ENCODE assay signal across 28 mouse cellular contexts in genomic region chr15:25653680-25654079, GRCm38 (mm10). TPM values are rescaled to one million over a fixed set of nuclear protein-coding genes. Genes with fewer than 3 reads are reported as not detected.
DNase-seq lines count a peak whose midpoint lies in the region; ATAC-seq and TF ChIP-seq lines count a peak whose summit lies in the region.
"Had no signal": no experiment of that assay in that cellular context is flagged by ENCODE, and none has a peak within 500 bp of the region (broad histone marks: within the 10 kb centered on the region; RNA-seq: fewer than 3 reads in every experiment).

No protein-coding gene starts in this region.

- no peaks in the 10 kb centered on the region for H3K27me3 ChIP-seq in intestine, postnatal 0 days (replicated peaks; ENCODE audit: control insufficient read depth, insufficient read depth, low read length)
- no peaks in the 10 kb centered on the region for H3K27me3 ChIP-seq in intestine, embryonic 16.5 days (replicated peaks; ENCODE audit: control insufficient read depth, insufficient read depth, low read length)
- no peaks in the 10 kb centered on the region for H3K27me3 ChIP-seq in limb, embryonic 12.5 days
- H3K27me3 ChIP-seq in myocyte (ENCODE audit: control insufficient read depth, insufficient read depth, insufficient read length): no peaks in the 10 kb centered on the region
- H3K27me3 ChIP-seq: embryonic facial prominence, embryonic 12.5 days; embryonic facial prominence, embryonic 15.5 days; hindbrain, embryonic 12.5 days; hindbrain, embryonic 15.5 days had no signal

- peaks cover 100% of the 10 kb centered on the region for H3K79me2 ChIP-seq in myocyte (ENCODE audit: control insufficient read depth, insufficient read depth)

- H3K36me3 ChIP-seq in intestine, postnatal 0 days (ENCODE audit: control insufficient read depth, insufficient read depth): peaks cover 5% of the 10 kb centered on the region; the same call in 1 of the 2 replicates
- no peaks in the 10 kb centered on the region for H3K36me3 ChIP-seq in intestine, embryonic 16.5 days (ENCODE audit: control insufficient read depth, insufficient read depth, low read length)
- peaks cover 8% of the 10 kb centered on the region; the same call in 1 of the 2 replicates for H3K36me3 ChIP-seq in limb, embryonic 12.5 days
- H3K36me3 ChIP-seq in myocyte (ENCODE audit: control insufficient read depth, insufficient read depth): peaks cover 9% of the 10 kb centered on the region
- H3K36me3 ChIP-seq: embryonic facial prominence, embryonic 15.5 days; forebrain, embryonic 12.5 days; forebrain, embryonic 15.5 days; heart, embryonic 13.5 days; hindbrain, embryonic 12.5 days; hindbrain, embryonic 15.5 days had no signal

- no peak overlapping the region for H3ac ChIP-seq in myocyte (ENCODE audit: control insufficient read depth, insufficient read length)

- H3K9ac ChIP-seq in intestine, postnatal 0 days (ENCODE audit: low read depth, low read length): no peak overlapping the region
- H3K9ac ChIP-seq in intestine, embryonic 16.5 days (ENCODE audit: low read depth, low read length): no peak overlapping the region
- peak overlapping the region; percentile 27; the same call in 1 of the 2 replicates for H3K9ac ChIP-seq in limb, embryonic 12.5 days (replicated peaks)
- H3K9ac ChIP-seq: embryonic facial prominence, embryonic 12.5 days; embryonic facial prominence, embryonic 15.5 days; forebrain, embryonic 12.5 days; forebrain, embryonic 15.5 days; heart, embryonic 13.5 days; hindbrain, embryonic 12.5 days; hindbrain, embryonic 15.5 days had no signal

- 59% methylated on average over 5 of the region's 5 CpGs for WGBS in intestine, postnatal 0 days
- 68% methylated on average over 5 of the region's 5 CpGs for WGBS in intestine, embryonic 16.5 days
- 32% methylated on average over 5 of the region's 5 CpGs for WGBS in limb, embryonic 12.5 days

- H3K4me3 ChIP-seq in intestine, postnatal 0 days (ENCODE audit: low read depth, low read length): no peak overlapping the region
- no peak overlapping the region for H3K4me3 ChIP-seq in intestine, embryonic 16.5 days (ENCODE audit: low read length)
- no peak overlapping the region for H3K4me3 ChIP-seq in limb, embryonic 12.5 days (replicated peaks)
- no peak overlapping the region for H3K4me3 ChIP-seq in myocyte
- H3K4me3 ChIP-seq: embryonic facial prominence, embryonic 12.5 days; embryonic facial prominence, embryonic 15.5 days; erythroblast, embryonic 14.5 days; forebrain, embryonic 12.5 days; forebrain, embryonic 15.5 days; heart, adult 2 months; heart, embryonic 10.5 days; heart, embryonic 13.5 days; hindbrain, embryonic 12.5 days; hindbrain, embryonic 15.5 days had no signal

- no peaks in the 10 kb centered on the region for H3K9me3 ChIP-seq in intestine, postnatal 0 days (ENCODE audit: control insufficient read depth)
- no peaks in the 10 kb centered on the region for H3K9me3 ChIP-seq in intestine, embryonic 16.5 days (ENCODE audit: control insufficient read depth, low read length)
- no peaks in the 10 kb centered on the region for H3K9me3 ChIP-seq in limb, embryonic 12.5 days
- H3K9me3 ChIP-seq: embryonic facial prominence, embryonic 12.5 days; embryonic facial prominence, embryonic 15.5 days; forebrain, embryonic 12.5 days; forebrain, embryonic 15.5 days; heart, embryonic 10.5 days; heart, embryonic 13.5 days; hindbrain, embryonic 12.5 days; hindbrain, embryonic 15.5 days had no signal

- ATAC-seq in intestine, postnatal 0 days: no peak
- ATAC-seq in intestine, embryonic 16.5 days: no peak
- ATAC-seq in limb, embryonic 12.5 days (ENCODE audit: insufficient number of reproducible peaks, insufficient read depth, low FRiP score, low TSS enrichment, low read depth): peak; percentile 60; the same call in 1 of the 2 replicates
- ATAC-seq in megakaryocyte progenitor cell, adult 5-6 weeks (replicated peaks; ENCODE audit: poor library complexity): no peak
- ATAC-seq: forebrain, embryonic 15.5 days had no signal

- 0 out of 2 replicates have a peak, but pooled peaks cover 2% of the 10 kb centered on the region for H3K4me1 ChIP-seq in intestine, postnatal 0 days (replicated peaks; ENCODE audit: control insufficient read depth, insufficient read depth, low read length)
- peaks cover 38% of the 10 kb centered on the region for H3K4me1 ChIP-seq in intestine, embryonic 16.5 days (ENCODE audit: control insufficient read depth, insufficient read depth, low read length)
- peaks cover 78% of the 10 kb centered on the region for H3K4me1 ChIP-seq in limb, embryonic 12.5 days (replicated peaks)
- H3K4me1 ChIP-seq: forebrain, embryonic 15.5 days; hindbrain, embryonic 15.5 days had no signal

- TF ChIP-seq CTCF in intestine, postnatal 0 days (IDR thresholded peaks at IDR 0.05; ENCODE audit: low read depth): no peak

- DNase-seq in forelimb bud, embryonic 11.5 days (ENCODE audit: low read depth, low spot score): peak; percentile 67
- no peak for DNase-seq in cerebellum, postnatal 10 days
- no peak for DNase-seq in urinary bladder, postnatal 10 days (ENCODE audit: low spot score)
- DNase-seq: adrenal gland, adult 2 months; adrenal gland, postnatal 25 days; cerebellum, adult 11-12 months; cerebellum, adult 8-10 months; cerebellum, postnatal 25 days; gastrocnemius, postnatal 10 days; gastrocnemius, postnatal 36 days; heart, adult 2 months; heart, postnatal 14 days; heart, postnatal 4 days had no signal

- H3K4me2 ChIP-seq in intestine, postnatal 0 days (replicated peaks; ENCODE audit: low read depth): no peak overlapping the region
- no peak overlapping the region for H3K4me2 ChIP-seq in intestine, embryonic 16.5 days (ENCODE audit: low read depth, low read length)
- H3K4me2 ChIP-seq in limb, embryonic 12.5 days: peak overlapping the region; percentile 17
- peak overlapping the region; percentile 81 for H3K4me2 ChIP-seq in myocyte (ENCODE audit: low read depth)
- H3K4me2 ChIP-seq: embryonic facial prominence, embryonic 12.5 days; embryonic facial prominence, embryonic 15.5 days; forebrain, embryonic 12.5 days; forebrain, embryonic 15.5 days; heart, embryonic 13.5 days; hindbrain, embryonic 12.5 days; hindbrain, embryonic 15.5 days had no signal

- peak overlapping the region; percentile 21; the same call in 1 of the 2 replicates for H3K27ac ChIP-seq in intestine, postnatal 0 days (ENCODE audit: low read depth, low read length)
- no peak overlapping the region for H3K27ac ChIP-seq in intestine, embryonic 16.5 days (ENCODE audit: low read length)
- H3K27ac ChIP-seq in limb, embryonic 12.5 days: peak overlapping the region; percentile 79
- H3K27ac ChIP-seq: embryonic facial prominence, embryonic 12.5 days; embryonic facial prominence, embryonic 15.5 days; forebrain, embryonic 12.5 days; forebrain, embryonic 15.5 days; heart, adult 2 months; heart, embryonic 10.5 days; heart, embryonic 13.5 days; hindbrain, embryonic 12.5 days; hindbrain, embryonic 15.5 days had no signal

- no peak for TF ChIP-seq POLR2A in myocyte (IDR thresholded peaks at IDR 0.05; ENCODE audit: insufficient read length, low read depth)

TF ChIP-seq in myocyte, 11 proteins besides CTCF, POLR2A, EP300 and RAD21:
- no peak for TF ChIP-seq REST (IDR thresholded peaks at IDR 0.05; ENCODE audit: insufficient read depth, insufficient read length)

RNA-seq across cellular contexts. Expression of gene Myo10, which starts 31.4 kb away (rescaled TPM):
- polyA plus RNA-seq in intestine, postnatal 0 days (2015; fragmentation: Nextera tagmentation; extraction: Ambion mirVana): 9.5 and 11.8 TPM in 2 replicates
- 17.7 and 19.2 TPM in 2 replicates for polyA plus RNA-seq in intestine, embryonic 16.5 days (2015; fragmentation: Nextera tagmentation; extraction: Ambion mirVana)
- 42.1 and 42.5 TPM in 2 replicates for polyA plus RNA-seq in limb, embryonic 12.5 days (2016; fragmentation: Nextera tagmentation; extraction: Ambion mirVana)
- 71.4 TPM for polyA plus RNA-seq in myocyte (2012; fragmentation: generic; extraction: Trizol)
- total RNA-seq in megakaryocyte progenitor cell, adult 5-6 weeks (2015): 2.4 and 2.9 TPM in 2 replicates
- 3.8 and 4.2 TPM in 2 replicates for total RNA-seq in megakaryocyte progenitor cell, adult 5-6 weeks (2017)
- total RNA-seq: MEL had no signal

Comparison
In these comparisons a context has a peak if more than half of its experiments do, and no peak if none do; other contexts are left out.
1. H3K4me2 ChIP-seq: peak in limb, embryonic 12.5 days (single experiment) and myocyte (single experiment); none in intestine, postnatal 0 days (single experiment) and intestine, embryonic 16.5 days (single experiment).